Mouse (Mus musculus): ENCODE results near the gene Gja5. TPM values are rescaled to one million over a fixed set of nuclear protein-coding genes. Genes with fewer than 3 reads are reported as not detected.
A peak's percentile ranks its signal among the peaks of the same experiment; 100 is the strongest.

The Gja5 gene
- 0.13 TPM for polyA plus RNA-seq (2021)

GRCm38 (mm10) chr3:96904393-96904792, at the start of gene Gja5:
TSS of gene Gja5 (plus strand) at chr3:96904693.
- no peak for TF ChIP-seq CTCF (IDR thresholded peaks at IDR 0.05)
- H3K27me3 ChIP-seq, result peaks cover 1% of the 10 kb centered on the region
- ChIA-PET POLR2A (interaction anchor here (0.7 kb wide), 1 partner anchor 362 kb away, joined by 3 read pairs; no protein-coding TSS in a partner anchor), CTCF (interaction anchor here (1.8 kb wide), 1 partner anchor 91 kb away, joined by 5 read pairs; no protein-coding TSS in a partner anchor)
- in situ Hi-C loops (cut with MboI; ENCODE audit: low pct_unique_long_range_greater_than_20kb), result no loop called here
- ATAC-seq (peak; percentile 3), DNase-seq (ENCODE audit: low read depth, low spot score) (no peak)

- ChIA-PET CTCF (interaction anchor here (1.3 kb wide), 1 partner anchor 115 kb away, joined by 3 read pairs; no protein-coding TSS in a partner anchor), POLR2A (interaction anchor here (0.7 kb wide), 1 partner anchor 48 kb away, joined by 3 read pairs; no protein-coding TSS in a partner anchor)
- H3K27me3 ChIP-seq, result no peaks in the 10 kb centered on the region
- no peak for DNase-seq (ENCODE audit: low read depth, low spot score)
- in situ Hi-C loops (cut with MboI; ENCODE audit: low pct_unique_long_range_greater_than_20kb), result no loop called here
- ATAC-seq, result no peak
- TF ChIP-seq CTCF (IDR thresholded peaks at IDR 0.05), result no peak
Observed at GRCm38 (mm10) chr3:96855833-96856232, 48.7 kb upstream of the Gja5 start.

GRCm38 (mm10) chr3:96860498-96860897, 44.0 kb upstream of the Gja5 start:
- in situ Hi-C loops (cut with MboI; ENCODE audit: low pct_unique_long_range_greater_than_20kb), result no loop called here
- POLR2A ChIA-PET, result interaction anchor here (0.6 to 1.1 kb wide), 3 partner anchors 31 to 410 kb away, joined by 3 read pairs; no protein-coding TSS in a partner anchor
- no peak for DNase-seq (ENCODE audit: low read depth, low spot score)
- CTCF ChIA-PET, result interaction anchor here (1.3 kb wide), 1 partner anchor 13 kb away, joined by 4 read pairs; no protein-coding TSS in a partner anchor
- no peak for TF ChIP-seq CTCF (IDR thresholded peaks at IDR 0.05)
- ATAC-seq, result no peak
- no peaks in the 10 kb centered on the region for H3K27me3 ChIP-seq

- no peaks in the 10 kb centered on the region for H3K27me3 ChIP-seq
- no peak for TF ChIP-seq CTCF (IDR thresholded peaks at IDR 0.05)
- DNase-seq (ENCODE audit: low read depth, low spot score) (no peak), ATAC-seq (no peak)
- in situ Hi-C loops (cut with MboI; ENCODE audit: low pct_unique_long_range_greater_than_20kb), result no loop called here
- ChIA-PET CTCF (interaction anchor here (1.0 to 1.6 kb wide), 4 partner anchors 9 to 29 kb away, joined by 3 to 5 read pairs (median 3); no protein-coding TSS in a partner anchor), POLR2A (interaction anchor here (1.0 kb wide), 1 partner anchor 59 kb away, joined by 3 read pairs; no protein-coding TSS in a partner anchor)
Observed at GRCm38 (mm10) chr3:96867863-96868262, 36.6 kb upstream of the Gja5 start.

- in situ Hi-C loops (cut with MboI; ENCODE audit: low pct_unique_long_range_greater_than_20kb), result no loop called here
- DNase-seq (ENCODE audit: low read depth, low spot score) (no peak), ATAC-seq (no peak)
- no peak for TF ChIP-seq CTCF (IDR thresholded peaks at IDR 0.05)
- ChIA-PET CTCF (interaction anchor here (1.0 to 1.6 kb wide), 4 partner anchors 8 to 30 kb away, joined by 3 to 5 read pairs (median 3); no protein-coding TSS in a partner anchor), POLR2A (no interaction called here)
- H3K27me3 ChIP-seq, result no peaks in the 10 kb centered on the region
Observed at GRCm38 (mm10) chr3:96868566-96868965, 35.9 kb upstream of the Gja5 start.

GRCm38 (mm10) chr3:96869091-96869490, 35.4 kb upstream of the Gja5 start:
- in situ Hi-C loops (cut with MboI; ENCODE audit: low pct_unique_long_range_greater_than_20kb), result no loop called here
- no peak for TF ChIP-seq CTCF (IDR thresholded peaks at IDR 0.05)
- ChIA-PET CTCF (interaction anchor here (1.2 kb wide), 1 partner anchor 11 kb away, joined by 3 read pairs; no protein-coding TSS in a partner anchor), POLR2A (no interaction called here)
- H3K27me3 ChIP-seq, result no peaks in the 10 kb centered on the region
- ATAC-seq (no peak), DNase-seq (ENCODE audit: low read depth, low spot score) (no peak)

- no peak for ATAC-seq
- POLR2A ChIA-PET, result interaction anchor here (1.0 kb wide), 1 partner anchor 107 kb away, joined by 3 read pairs; no protein-coding TSS in a partner anchor
- no peak for DNase-seq (ENCODE audit: low read depth, low spot score)
- H3K27me3 ChIP-seq, result no peaks in the 10 kb centered on the region
- TF ChIP-seq CTCF (IDR thresholded peaks at IDR 0.05), result no peak
- CTCF ChIA-PET, result no interaction called here
- in situ Hi-C loops (cut with MboI; ENCODE audit: low pct_unique_long_range_greater_than_20kb), result no loop called here
Observed at GRCm38 (mm10) chr3:96870270-96870669, 34.2 kb upstream of the Gja5 start.

GRCm38 (mm10) chr3:96871070-96871469, 33.4 kb upstream of the Gja5 start:
- CTCF ChIA-PET, result no interaction called here
- DNase-seq (ENCODE audit: low read depth, low spot score) (no peak), ATAC-seq (no peak)
- H3K27me3 ChIP-seq, result no peaks in the 10 kb centered on the region
- no peak for TF ChIP-seq CTCF (IDR thresholded peaks at IDR 0.05)
- POLR2A ChIA-PET, result interaction anchor here (1.0 kb wide), 1 partner anchor 107 kb away, joined by 3 read pairs; no protein-coding TSS in a partner anchor
- in situ Hi-C loops (cut with MboI; ENCODE audit: low pct_unique_long_range_greater_than_20kb), result no loop called here

- no peaks in the 10 kb centered on the region for H3K27me3 ChIP-seq
- CTCF ChIA-PET, result interaction anchor here (0.7 to 1.4 kb wide), 2 partner anchors 9 to 11 kb away, joined by 4 read pairs; no protein-coding TSS in a partner anchor
- no peak for TF ChIP-seq CTCF (IDR thresholded peaks at IDR 0.05)
Observed at GRCm38 (mm10) chr3:96872501-96872900, 32.0 kb upstream of the Gja5 start.

GRCm38 (mm10) chr3:96874808-96875571, 29.5 kb upstream of the Gja5 start:
- ATAC-seq (no peak), DNase-seq (ENCODE audit: low read depth, low spot score) (no peak)
- ChIA-PET POLR2A (interaction anchor here (0.8 kb wide), 1 partner anchor 9 kb away, joined by 3 read pairs; no protein-coding TSS in a partner anchor), CTCF (interaction anchor here (1.1 to 1.3 kb wide), 2 partner anchors 102 to 148 kb away, joined by 3 to 5 read pairs; partner anchors contain the start of genes Polr3c and Rnf115)
- H3K27me3 ChIP-seq, result no peaks in the 10 kb centered on the region
- TF ChIP-seq CTCF (IDR thresholded peaks at IDR 0.05), result no peak
- in situ Hi-C loops (cut with MboI; ENCODE audit: low pct_unique_long_range_greater_than_20kb), result no loop called here

More at GRCm38 (mm10) chr3:96872501-96872900, 32.0 kb upstream of the Gja5 start:
- no peak for DNase-seq (ENCODE audit: low read depth, low spot score)
- no peak for ATAC-seq
- POLR2A ChIA-PET, result no interaction called here
- in situ Hi-C loops (cut with MboI; ENCODE audit: low pct_unique_long_range_greater_than_20kb), result no loop called here

All from Patski (cell line).